Mouse (Mus musculus): Measurements from ENCODE around the gene Gm21312. TPM values are rescaled to one million over a fixed set of nuclear protein-coding genes. Genes with fewer than 3 reads are reported as not detected.
"Not testable (repeated sequence)": the region's sequence is repeated elsewhere in the genome, so short reads cannot be mapped to it uniquely, and the experiment has no call there.

Gm21312 gene
- total RNA-seq (2014; fragmentation: Nextera tagmentation) = not detected in 2 replicates
- not detected in 2 replicates for total RNA-seq (2017)

- not testable (repeated sequence) for ATAC-seq (replicated peaks; ENCODE audit: poor library complexity, severe bottlenecking)
Measured at GRCm38 (mm10) chr10:104176724-104177123, at the start of gene Gm21312. Gene Gm21312 (plus strand): TSS chr10:104177024.

GRCm38 (mm10) chr10:104142687-104143086 is 34.1 kb upstream of the Gm21312 start, which contains the start of gene Gm21293:
Gene Gm21293 (plus strand): TSS chr10:104142987.
- ATAC-seq (replicated peaks; ENCODE audit: poor library complexity, severe bottlenecking) = not testable (repeated sequence)

GRCm38 (mm10) chr10:104151197-104151596 is 25.6 kb upstream of the Gm21312 start, which contains the start of gene Gm6763:
Gene Gm6763 (plus strand): TSS chr10:104151497.
- ATAC-seq (replicated peaks; ENCODE audit: poor library complexity, severe bottlenecking) = not testable (repeated sequence)

- ATAC-seq (replicated peaks; ENCODE audit: poor library complexity, severe bottlenecking) = not testable (repeated sequence)
Measured at GRCm38 (mm10) chr10:104159706-104160105, 17.1 kb upstream of the Gm21312 start, which contains the start of gene Gm8764. Gene Gm8764 (plus strand): TSS chr10:104160006.

DNA sequence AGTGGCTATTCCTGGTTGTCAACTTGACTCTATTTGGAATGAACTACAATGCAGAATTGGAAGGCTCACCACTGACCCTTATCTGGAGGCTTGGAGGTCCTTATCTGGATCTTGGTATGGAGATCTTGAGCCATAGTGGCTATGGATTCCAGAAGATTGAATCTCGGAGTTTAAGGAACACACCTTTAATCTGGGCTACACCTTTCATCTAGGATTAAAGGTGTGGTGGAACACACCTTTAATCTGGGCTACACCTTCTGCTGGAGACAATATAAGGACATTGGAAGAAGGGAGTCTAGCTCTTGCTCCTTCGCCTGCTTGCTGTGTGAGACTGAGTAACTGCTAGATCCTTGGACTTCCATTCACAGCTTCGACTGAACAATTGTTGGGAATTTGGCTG is 8.6 kb upstream of the Gm21312 start, which contains the start of gene Gm21304:
Gene Gm21304, plus strand, starts transcription at position 301 of the 400 bp plus-strand sequence.
- ATAC-seq (replicated peaks; ENCODE audit: poor library complexity, severe bottlenecking) = not testable (repeated sequence)

- ATAC-seq (replicated peaks; ENCODE audit: poor library complexity, severe bottlenecking) = not testable (repeated sequence)
Measured at GRCm38 (mm10) chr10:104185233-104185632, 8.4 kb downstream of the Gm21312 start, which contains the start of gene Gm20765. Gene Gm20765 (plus strand): TSS chr10:104185533.

DNA sequence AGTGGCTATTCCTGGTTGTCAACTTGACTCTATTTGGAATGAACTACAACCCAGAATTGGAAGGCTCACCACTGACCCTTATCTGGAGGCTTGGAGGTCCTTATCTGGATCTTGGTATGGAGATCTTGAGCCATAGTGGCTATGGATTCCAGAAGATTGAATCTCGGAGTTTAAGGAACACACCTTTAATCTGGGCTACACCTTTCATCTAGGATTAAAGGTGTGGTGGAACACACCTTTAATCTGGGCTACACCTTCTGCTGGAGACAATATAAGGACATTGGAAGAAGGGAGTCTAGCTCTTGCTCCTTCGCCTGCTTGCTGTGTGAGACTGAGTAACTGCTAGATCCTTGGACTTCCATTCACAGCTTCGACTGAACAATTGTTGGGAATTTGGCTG is 16.9 kb downstream of the Gm21312 start, which contains the start of gene Gm4340:
Gene Gm4340, plus strand, starts transcription at position 301 of the 400 bp plus-strand sequence.
- ATAC-seq (replicated peaks; ENCODE audit: poor library complexity, severe bottlenecking) = not testable (repeated sequence)

DNA sequence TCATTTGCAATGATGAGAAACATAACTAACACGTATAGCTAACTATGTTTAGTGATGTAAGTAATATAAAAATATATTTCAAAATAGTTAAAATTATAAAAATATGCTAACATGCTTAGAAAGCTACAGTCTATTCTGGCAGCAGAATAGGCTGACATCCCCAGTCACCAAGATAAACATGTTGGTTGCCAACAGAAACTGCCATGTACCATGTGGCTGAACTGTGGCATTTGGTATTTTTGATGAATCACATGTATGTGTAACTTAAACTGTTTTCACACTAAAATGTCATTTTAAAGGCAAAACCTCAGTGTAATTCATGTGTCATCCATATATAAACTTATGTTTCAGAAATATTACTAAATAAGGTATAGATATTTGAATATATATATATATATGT is 32.8 kb downstream of the Gm21312 start:
- no peak for ATAC-seq (replicated peaks; ENCODE audit: poor library complexity, severe bottlenecking)

GRCm38 (mm10) chr10:104210268-104210990 is 33.6 kb downstream of the Gm21312 start:
- no peak for ATAC-seq (replicated peaks; ENCODE audit: poor library complexity, severe bottlenecking)

- ATAC-seq (replicated peaks; ENCODE audit: poor library complexity, severe bottlenecking) = no peak
Measured at GRCm38 (mm10) chr10:104214527-104214926, 37.7 kb downstream of the Gm21312 start.

- ATAC-seq (replicated peaks; ENCODE audit: poor library complexity, severe bottlenecking) = no peak
Measured at GRCm38 (mm10) chr10:104220303-104221021, 43.6 kb downstream of the Gm21312 start.

Other genes with a start within 250 kb of the Gm21312 start
- gene Gm21293, start 34.0 kb upstream of the Gm21312 start, total RNA-seq (2014; fragmentation: Nextera tagmentation) = not detected in 2 replicates
- not detected in 2 replicates for gene Gm21293, start 34.0 kb upstream of the Gm21312 start, total RNA-seq (2017)
- gene Gm6763, start 25.5 kb upstream of the Gm21312 start, total RNA-seq (2014; fragmentation: Nextera tagmentation) = not detected in 2 replicates
- gene Gm6763, start 25.5 kb upstream of the Gm21312 start, total RNA-seq (2017) = not detected in 2 replicates
- gene Gm8764, start 17.0 kb upstream of the Gm21312 start, total RNA-seq (2014; fragmentation: Nextera tagmentation) = not detected in 2 replicates
- gene Gm8764, start 17.0 kb upstream of the Gm21312 start, total RNA-seq (2017) = not detected in 2 replicates
- not detected in 2 replicates for gene Gm21304, start 8.5 kb upstream of the Gm21312 start, total RNA-seq (2014; fragmentation: Nextera tagmentation)
- gene Gm21304, start 8.5 kb upstream of the Gm21312 start, total RNA-seq (2017) = not detected in 2 replicates
- gene Gm20765, start 8.5 kb downstream of the Gm21312 start, total RNA-seq (2014; fragmentation: Nextera tagmentation) = not detected in 2 replicates
- gene Gm20765, start 8.5 kb downstream of the Gm21312 start, total RNA-seq (2017) = not detected in 2 replicates
- gene Gm4340, start 17.0 kb downstream of the Gm21312 start, total RNA-seq (2014; fragmentation: Nextera tagmentation) = not detected in 2 replicates
- not detected in 2 replicates for gene Gm4340, start 17.0 kb downstream of the Gm21312 start, total RNA-seq (2017)

Data from granulocyte monocyte progenitor cell, adult 5-6 weeks (primary cell).